Mouse (Mus musculus) lung, embryonic 16.5 days (tissue): Measurements from ENCODE around the gene Dtd2. TPM values are rescaled to one million over a fixed set of nuclear protein-coding genes. Genes with fewer than 3 reads are reported as not detected.

Experiments
- ATAC-seq: fragments of 200-750 bp; cut with Nextera tagmentation; 2 replicates; pipeline ENCODE4 v1.8.0; 2017; ENCODE audit warnings: low read depth, mild to moderate bottlenecking, moderate library complexity
- H3K27ac ChIP-seq: fragments of 300-500 bp; sonication (generic); 2 replicates; pipeline ENCODE4 v1.5.1; 2014; ENCODE audit warnings: mild to moderate bottlenecking, control low read depth, low read length
- H3K27me3 ChIP-seq: fragments of 300-500 bp; sonication (generic); 2 replicates; pipeline ENCODE4 v1.6.1; 2014; ENCODE audit warnings: low read depth, low read length, mixed read lengths; ENCODE audit not compliant: control insufficient read depth, insufficient read depth
- H3K36me3 ChIP-seq: fragments of 300-500 bp; sonication (generic); 2 replicates; pipeline ENCODE4 v1.6.1; 2014; ENCODE audit warnings: low read length; ENCODE audit not compliant: control insufficient read depth, insufficient read depth
- H3K4me1 ChIP-seq: fragments of 300-500 bp; sonication (generic); replicated peaks from 2 replicates; pipeline ENCODE4 v1.6.1; 2014; ENCODE audit warnings: low read length, mixed read lengths; ENCODE audit not compliant: control insufficient read depth, insufficient read depth
- H3K4me2 ChIP-seq: fragments of 300-500 bp; sonication (generic); 2 replicates; pipeline ENCODE4 v1.6.1; 2014; ENCODE audit warnings: low read depth, low read length, control low read depth
- H3K4me3 ChIP-seq: fragments of 300-500 bp; sonication (generic); 2 replicates; pipeline ENCODE4 v1.5.1; 2014; ENCODE audit warnings: mild to moderate bottlenecking, low read length, control low read depth
- H3K9ac ChIP-seq: fragments of 300-500 bp; sonication (generic); 2 replicates; pipeline ENCODE4 v1.6.1; 2014; ENCODE audit warnings: low read length, control low read depth
- H3K9me3 ChIP-seq: fragments of 300-500 bp; sonication (generic); 2 replicates; pipeline ENCODE4 v1.6.1; 2016; ENCODE audit warnings: low read length; ENCODE audit not compliant: control insufficient read depth
- WGBS: fragments of 180-500 bp; shearing (Covaris S2); extraction: QIAGEN DNeasy Blood & Tissue Kit; methylation state at CpG from one replicate; pipeline ENCODE4 v1.1.7; 2014; 5-methylcytosine and 5-hydroxymethylcytosine counted together
- polyA plus RNA-seq: library from polyadenylated mRNA; unstranded; fragments of >200 nt; fragmentation: Nextera tagmentation; extraction: Ambion mirVana; gene quantifications from 2 replicates; pipeline ENCODE4 v1.2.1, GENCODE M21; 2015

Gene Dtd2
- polyA plus RNA-seq: 24.4 and 25.7 TPM in 2 replicates

- under 1% methylated on average over 46 of the region's 46 CpGs for WGBS
- peak within 1 kb of the TSS; percentile 81 for H3K4me2 ChIP-seq
- H3K36me3 ChIP-seq: no peaks in the 10 kb centered on the region; the same call in 1 of the 2 replicates
- H3K9me3 ChIP-seq: no peaks in the 10 kb centered on the region
- 0 out of 2 replicates have a peak, but pooled peaks cover 2% of the 10 kb centered on the region for H3K4me1 ChIP-seq
- peak within 1 kb of the TSS; percentile 87 for H3K4me3 ChIP-seq
- peak within 1 kb of the TSS; percentile 83 for H3K27ac ChIP-seq
- peak; percentile 98 for ATAC-seq
- no peaks in the 10 kb centered on the region for H3K27me3 ChIP-seq
- H3K9ac ChIP-seq: peak within 1 kb of the TSS; percentile 93
These were observed at the start of gene Dtd2 for GRCm38 (mm10) chr12:52005877-52006632. Gene Dtd2, minus strand, starts transcription at chr12:52006501.

- 35% methylated on average over 2 of the region's 2 CpGs for whole genome bisulfite sequencing
- no peaks in the 10 kb centered on the region for H3K9me3 ChIP-seq
- no peaks in the 10 kb centered on the region for H3K27me3 ChIP-seq
- no peak overlapping the region for H3K4me3 ChIP-seq
- no peak overlapping the region for H3K4me2 ChIP-seq
- no peaks in the 10 kb centered on the region for H3K4me1 ChIP-seq
- no peak overlapping the region for H3K9ac ChIP-seq
- no peaks in the 10 kb centered on the region for H3K36me3 ChIP-seq
- H3K27ac ChIP-seq: no peak overlapping the region
- ATAC-seq: no peak
These were observed 43.0 kb upstream of the Dtd2 start for GRCm38 (mm10) chr12:52049324-52049723.

GRCm38 (mm10) chr12:52046371-52046770 lies 40.1 kb upstream of the Dtd2 start:
- no peak overlapping the region for H3K4me3 ChIP-seq
- H3K4me2 ChIP-seq: no peak overlapping the region
- no peaks in the 10 kb centered on the region for H3K4me1 ChIP-seq
- H3K27ac ChIP-seq: no peak overlapping the region
- no peaks in the 10 kb centered on the region for H3K36me3 ChIP-seq
- WGBS: 67% methylated on average over 4 of the region's 4 CpGs
- no peaks in the 10 kb centered on the region for H3K27me3 ChIP-seq
- H3K9me3 ChIP-seq: no peaks in the 10 kb centered on the region; the same call in 1 of the 2 replicates
- H3K9ac ChIP-seq: no peak overlapping the region
- no peak for ATAC-seq

GRCm38 (mm10) chr12:52042818-52043336 lies 36.6 kb upstream of the Dtd2 start:
- H3K36me3 ChIP-seq: no peaks in the 10 kb centered on the region
- no peaks in the 10 kb centered on the region; the same call in 1 of the 2 replicates for H3K9me3 ChIP-seq
- no peak overlapping the region for H3K4me2 ChIP-seq
- WGBS: 37% methylated on average over 10 of the region's 10 CpGs
- peak; percentile 38 for ATAC-seq
- H3K27me3 ChIP-seq: no peaks in the 10 kb centered on the region
- no peak overlapping the region for H3K4me3 ChIP-seq
- no peak overlapping the region for H3K27ac ChIP-seq
- H3K4me1 ChIP-seq: no peaks in the 10 kb centered on the region
- no peak overlapping the region for H3K9ac ChIP-seq

- Histone ChIP-seq H3K27ac (no peak overlapping the region), H3K4me3 (no peak overlapping the region), H3K9me3 (no peaks in the 10 kb centered on the region; the same call in 1 of the 2 replicates), H3K9ac (no peak overlapping the region), H3K36me3 (no peaks in the 10 kb centered on the region), H3K27me3 (no peaks in the 10 kb centered on the region), H3K4me2 (no peak overlapping the region), H3K4me1 (no peaks in the 10 kb centered on the region)
- WGBS: 41% methylated on average over 3 of the region's 3 CpGs
- ATAC-seq: no peak
These were observed 32.1 kb upstream of the Dtd2 start for GRCm38 (mm10) chr12:52038352-52038751.

- 69% methylated on average over 3 of the region's 3 CpGs for WGBS
- H3K9me3 ChIP-seq: no peaks in the 10 kb centered on the region
- no peak for ATAC-seq
These were observed 28.7 kb upstream of the Dtd2 start for GRCm38 (mm10) chr12:52034956-52035355.

GRCm38 (mm10) chr12:52032276-52032675 lies 26.0 kb upstream of the Dtd2 start:
- no peak for ATAC-seq
- Histone ChIP-seq H3K27ac (no peak overlapping the region), H3K27me3 (no peaks in the 10 kb centered on the region), H3K36me3 (no peaks in the 10 kb centered on the region), H3K4me1 (no peaks in the 10 kb centered on the region), H3K9ac (no peak overlapping the region), H3K4me2 (no peak overlapping the region), H3K9me3 (no peaks in the 10 kb centered on the region), H3K4me3 (no peak overlapping the region)
- WGBS: 78% methylated on average over 6 of the region's 6 CpGs

More at GRCm38 (mm10) chr12:52034956-52035355, 28.7 kb upstream of the Dtd2 start:
- Histone ChIP-seq H3K4me3 (no peak overlapping the region), H3K4me2 (no peak overlapping the region), H3K4me1 (no peaks in the 10 kb centered on the region), H3K36me3 (no peaks in the 10 kb centered on the region), H3K27me3 (no peaks in the 10 kb centered on the region), H3K27ac (no peak overlapping the region), H3K9ac (no peak overlapping the region)

- no peak for ATAC-seq
These were observed 21.7 kb upstream of the Dtd2 start, which contains the start of gene Gpr33 for GRCm38 (mm10) chr12:52027963-52028362. Gene Gpr33, minus strand, starts transcription at chr12:52028063.

GRCm38 (mm10) chr12:52014494-52015029 lies 8.3 kb upstream of the Dtd2 start:
- H3K9me3 ChIP-seq: no peaks in the 10 kb centered on the region
- peak overlapping the region; percentile 19; the same call in 1 of the 2 replicates for H3K27ac ChIP-seq
- H3K36me3 ChIP-seq: no peaks in the 10 kb centered on the region
- ATAC-seq: peak; percentile 76
- no peaks in the 10 kb centered on the region for H3K27me3 ChIP-seq
- WGBS: 46% methylated on average over 7 of the region's 7 CpGs
- no peak overlapping the region for H3K4me3 ChIP-seq
- H3K4me2 ChIP-seq: peak overlapping the region; percentile 28; the same call in 1 of the 2 replicates
- no peaks in the 10 kb centered on the region; the same call in 1 of the 2 replicates for H3K4me1 ChIP-seq
- no peak overlapping the region for H3K9ac ChIP-seq

More at GRCm38 (mm10) chr12:52027963-52028362, 21.7 kb upstream of the Dtd2 start, which contains the start of gene Gpr33:
- Histone ChIP-seq H3K27ac (no peak within 1 kb of the TSS), H3K9ac (no peak within 1 kb of the TSS), H3K27me3 (no peaks in the 10 kb centered on the region), H3K4me1 (no peaks in the 10 kb centered on the region), H3K9me3 (no peaks in the 10 kb centered on the region), H3K4me2 (no peak within 1 kb of the TSS), H3K4me3 (no peak within 1 kb of the TSS), H3K36me3 (no peaks in the 10 kb centered on the region)
- 87% methylated on average over 3 of the region's 3 CpGs for WGBS
